ENCODE assay signal across 9 mouse cellular contexts in genomic region chr15:81836124-81836821, GRCm38 (mm10). TPM values are rescaled to one million over a fixed set of nuclear protein-coding genes. Genes with fewer than 3 reads are reported as not detected.
DNase-seq lines count a peak whose midpoint lies in the region; ATAC-seq lines count a peak whose summit lies in the region.
"Had no signal": no experiment of that assay in that cellular context is flagged by ENCODE, and none has a peak within 500 bp of the region (broad histone marks: within the 10 kb centered on the region; RNA-seq: fewer than 3 reads in every experiment).

No protein-coding gene starts in this region.

- peak overlapping the region; percentile 59 for H3K4me2 ChIP-seq in embryonic facial prominence, embryonic 15.5 days (replicated peaks)
- peak overlapping the region; percentile 67 for H3K4me2 ChIP-seq in limb, embryonic 13.5 days (replicated peaks)
- H3K4me2 ChIP-seq in midbrain, embryonic 13.5 days (replicated peaks): peak overlapping the region; percentile 50

- no peaks in the 10 kb centered on the region for H3K36me3 ChIP-seq in embryonic facial prominence, embryonic 15.5 days
- no peaks in the 10 kb centered on the region for H3K36me3 ChIP-seq in limb, embryonic 13.5 days
- H3K36me3 ChIP-seq in midbrain, embryonic 13.5 days: no peaks in the 10 kb centered on the region

- WGBS in embryonic facial prominence, embryonic 15.5 days: 2% methylated on average over 33 of the region's 33 CpGs
- WGBS in limb, embryonic 13.5 days: 4% methylated on average over 33 of the region's 33 CpGs
- WGBS in midbrain, embryonic 13.5 days: 2% methylated on average over 33 of the region's 33 CpGs

- H3K9ac ChIP-seq in embryonic facial prominence, embryonic 15.5 days: peak overlapping the region; percentile 10; the same call in 1 of the 2 replicates
- H3K9ac ChIP-seq in limb, embryonic 13.5 days: peak overlapping the region; percentile 61
- peak overlapping the region; percentile 42; the same call in 1 of the 2 replicates for H3K9ac ChIP-seq in midbrain, embryonic 13.5 days (replicated peaks)

- H3K27me3 ChIP-seq in embryonic facial prominence, embryonic 15.5 days: no peaks in the 10 kb centered on the region
- peaks cover 17% of the 10 kb centered on the region for H3K27me3 ChIP-seq in limb, embryonic 13.5 days
- H3K27me3 ChIP-seq in midbrain, embryonic 13.5 days: peaks cover 7% of the 10 kb centered on the region

- H3K27ac ChIP-seq in embryonic facial prominence, embryonic 15.5 days (replicated peaks): peak overlapping the region; percentile 65
- H3K27ac ChIP-seq in limb, embryonic 13.5 days: peak overlapping the region; percentile 70
- H3K27ac ChIP-seq in midbrain, embryonic 13.5 days: no peak overlapping the region

- no peaks in the 10 kb centered on the region for H3K9me3 ChIP-seq in embryonic facial prominence, embryonic 15.5 days (replicated peaks)
- H3K9me3 ChIP-seq in limb, embryonic 13.5 days: no peaks in the 10 kb centered on the region
- H3K9me3 ChIP-seq in midbrain, embryonic 13.5 days: no peaks in the 10 kb centered on the region

- ATAC-seq in embryonic facial prominence, embryonic 15.5 days (ENCODE audit: insufficient number of reproducible peaks, low FRiP score, low TSS enrichment, low read depth): peak; percentile 87
- ATAC-seq in limb, embryonic 13.5 days (ENCODE audit: low FRiP score, low read depth): peak; percentile 85
- ATAC-seq in midbrain, embryonic 13.5 days: peak; percentile 78

- H3K4me1 ChIP-seq in embryonic facial prominence, embryonic 15.5 days: peaks cover 26% of the 10 kb centered on the region
- H3K4me1 ChIP-seq in limb, embryonic 13.5 days: peaks cover 43% of the 10 kb centered on the region
- H3K4me1 ChIP-seq in midbrain, embryonic 13.5 days (replicated peaks): peaks cover 16% of the 10 kb centered on the region

- DNase-seq in spleen, adult 18-20 months: peak; percentile 38
- DNase-seq in spleen, adult 12 weeks (ENCODE audit: low spot score): no peak
- peak; percentile 96 to 98 for DNase-seq in heart, adult 9 months (ENCODE audit: low spot score in 2 of 2)
- peak; percentile 98 for DNase-seq in kidney, adult 9 months
- DNase-seq in spleen, postnatal 36 days (ENCODE audit: low spot score in 2 of 2): peak; percentile 32 to 46

- peak overlapping the region; percentile 43 for H3K4me3 ChIP-seq in embryonic facial prominence, embryonic 15.5 days (replicated peaks)
- H3K4me3 ChIP-seq in limb, embryonic 13.5 days: peak overlapping the region; percentile 41
- H3K4me3 ChIP-seq in midbrain, embryonic 13.5 days (replicated peaks): peak overlapping the region; percentile 17
- H3K4me3 ChIP-seq: myocyte had no signal

RNA-seq across cellular contexts. Expression of gene Tob2, which starts 22.3 kb away (rescaled TPM):
- 31.4 and 33.8 TPM in 2 replicates for polyA plus RNA-seq in embryonic facial prominence, embryonic 15.5 days (2015; fragmentation: Nextera tagmentation; extraction: Ambion mirVana)
- polyA plus RNA-seq in limb, embryonic 13.5 days (2015; fragmentation: Nextera tagmentation; extraction: Ambion mirVana): 24.6 and 26.0 TPM in 2 replicates
- polyA plus RNA-seq in midbrain, embryonic 13.5 days (2015; fragmentation: Nextera tagmentation; extraction: Ambion mirVana): 16.2 and 17.7 TPM in 2 replicates

RNA-seq across cellular contexts. Expression of gene Tef, which starts 34.1 kb away (rescaled TPM):
- polyA plus RNA-seq in embryonic facial prominence, embryonic 15.5 days (2015; fragmentation: Nextera tagmentation; extraction: Ambion mirVana): 31.1 and 32.3 TPM in 2 replicates
- 25.4 and 26.0 TPM in 2 replicates for polyA plus RNA-seq in limb, embryonic 13.5 days (2015; fragmentation: Nextera tagmentation; extraction: Ambion mirVana)
- 21.5 and 23.3 TPM in 2 replicates for polyA plus RNA-seq in midbrain, embryonic 13.5 days (2015; fragmentation: Nextera tagmentation; extraction: Ambion mirVana)

RNA-seq across cellular contexts. Expression of gene Phf5a, which starts 35.4 kb away (rescaled TPM):
- 133 and 145 TPM in 2 replicates for polyA plus RNA-seq in embryonic facial prominence, embryonic 15.5 days (2015; fragmentation: Nextera tagmentation; extraction: Ambion mirVana)
- polyA plus RNA-seq in limb, embryonic 13.5 days (2015; fragmentation: Nextera tagmentation; extraction: Ambion mirVana): 151 and 158 TPM in 2 replicates
- polyA plus RNA-seq in midbrain, embryonic 13.5 days (2015; fragmentation: Nextera tagmentation; extraction: Ambion mirVana): 136 and 149 TPM in 2 replicates

RNA-seq across cellular contexts. Expression of gene Aco2, which starts 35.8 kb away (rescaled TPM):
- 156 and 164 TPM in 2 replicates for polyA plus RNA-seq in embryonic facial prominence, embryonic 15.5 days (2015; fragmentation: Nextera tagmentation; extraction: Ambion mirVana)
- polyA plus RNA-seq in limb, embryonic 13.5 days (2015; fragmentation: Nextera tagmentation; extraction: Ambion mirVana): 142 and 156 TPM in 2 replicates
- polyA plus RNA-seq in midbrain, embryonic 13.5 days (2015; fragmentation: Nextera tagmentation; extraction: Ambion mirVana): 220 and 221 TPM in 2 replicates

Comparison
In these comparisons a context has a peak if more than half of its experiments do, and no peak if none do; other contexts are left out.
1. H3K9ac ChIP-seq: peak in every context shown above with its lines; median percentile 61 in limb, embryonic 13.5 days; 42 in midbrain, embryonic 13.5 days; 10 in embryonic facial prominence, embryonic 15.5 days.